Mouse (Mus musculus): Measurements from ENCODE around the gene AL732309.1. TPM values are rescaled to one million over a fixed set of nuclear protein-coding genes. Genes with fewer than 3 reads are reported as not detected.
A peak's percentile ranks its signal among the peaks of the same experiment; 100 is the strongest.

The AL732309.1 gene
- total and polyA plus RNA-seq, 3 experiments = 4.8 to 11.5 TPM; not detected in 1

DNA sequence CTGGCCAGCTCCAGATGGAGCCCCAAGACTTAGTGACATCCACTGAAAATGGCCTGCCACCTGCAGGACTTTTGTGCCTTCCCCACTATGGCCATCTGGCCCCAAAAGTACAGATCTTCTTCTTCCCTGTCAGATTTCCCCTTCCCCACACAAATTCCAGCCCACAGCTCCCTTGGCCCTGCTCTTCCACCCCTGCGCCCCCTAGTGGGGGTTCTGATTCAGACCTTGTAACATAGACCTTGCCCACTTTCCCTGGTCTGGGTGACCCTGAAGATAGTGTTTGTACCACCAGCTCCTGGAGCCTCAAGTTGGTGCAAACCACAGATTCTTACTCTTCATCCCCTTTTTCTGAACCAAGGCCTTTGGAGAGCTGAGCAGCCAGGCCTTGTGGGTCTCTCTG lies 46.2 kb upstream of the AL732309.1 start:
- Histone ChIP-seq H3K4me1 (ENCODE audit: control insufficient read depth in 1 of 2, insufficient read depth in 2 of 2, low read length in 2 of 2) (peaks cover 0 to 13% of the 10 kb centered on the region in 2 experiments; a peak in 2 of 4 replicates), H3K36me3 (ENCODE audit: control insufficient read depth in 1 of 2, insufficient read depth in 2 of 2, low read length in 2 of 2) (no peaks in the 10 kb centered on the region; a peak in 1 of 4 replicates), H3K4me3 (ENCODE audit: control insufficient read depth in 1 of 2, insufficient read depth in 1 of 2, low read depth in 2 of 2, low read length in 2 of 2) (no peak overlapping the region), H3K9ac (ENCODE audit: control insufficient read depth, low read depth, low read length, poor library complexity, severe bottlenecking) (no peak overlapping the region), H3K27me3 (ENCODE audit: control insufficient read depth in 1 of 2, insufficient read depth in 2 of 2, low read length in 2 of 2) (peaks cover 0 to 4% of the 10 kb centered on the region in 2 experiments; a peak in 2 of 4 replicates), H3K79me2 (ENCODE audit: control insufficient read depth, insufficient read depth, low read length, poor library complexity) (no peaks in the 10 kb centered on the region), H3K27ac (ENCODE audit: control insufficient read depth, low read depth, low read length) (no peak overlapping the region), H3K9me3 (replicated peaks; ENCODE audit: insufficient read depth, low read length) (no peaks in the 10 kb centered on the region)
- TF ChIP-seq KAT2A (conservative IDR thresholded peaks at IDR 0.05; ENCODE audit: low read depth, low read length) (no peak), JUND (IDR thresholded peaks at IDR 0.05; ENCODE audit: low read depth, low read length) (no peak), USF2 (IDR thresholded peaks at IDR 0.05; ENCODE audit: borderline replicate concordance in 1 of 2, insufficient read depth in 1 of 2, low read depth in 1 of 2, low read length in 2 of 2) (no peak), HCFC1 (IDR thresholded peaks at IDR 0.05; ENCODE audit: low read depth, low read length) (no peak), UBTF (IDR thresholded peaks at IDR 0.05; ENCODE audit: borderline replicate concordance, insufficient read depth, low read depth, low read length) (no peak), MAFK (IDR thresholded peaks at IDR 0.05; ENCODE audit: borderline replicate concordance, low read depth, low read length) (no peak), BHLHE40 (IDR thresholded peaks at IDR 0.05; ENCODE audit: borderline replicate concordance, low read depth, low read length) (no peak), USF1 (IDR thresholded peaks at IDR 0.05; ENCODE audit: low read depth, low read length) (no peak), ELF1 (IDR thresholded peaks at IDR 0.05; ENCODE audit: low read depth, low read length) (no peak), ZMIZ1 (IDR thresholded peaks at IDR 0.05; ENCODE audit: low read depth, low read length) (no peak), GABPA (IDR thresholded peaks at IDR 0.05; ENCODE audit: low read depth, low read length) (no peak), ZNF384 (IDR thresholded peaks at IDR 0.05; ENCODE audit: low read depth, low read length) (no peak), E2F4 (IDR thresholded peaks at IDR 0.05; ENCODE audit: borderline replicate concordance, low read depth, low read length) (no peak), MYC (IDR thresholded peaks at IDR 0.05; ENCODE audit: low read depth, low read length) (no peak), TCF12 (IDR thresholded peaks at IDR 0.05; ENCODE audit: low read depth, low read length) (no peak), SMC3 (IDR thresholded peaks at IDR 0.05; ENCODE audit: low read depth, low read length) (peak; percentile 88), CHD1 (IDR thresholded peaks at IDR 0.05; ENCODE audit: low read depth, low read length) (no peak), TBP (IDR thresholded peaks at IDR 0.05; ENCODE audit: low read depth, low read length) (no peak), POLR2A (IDR thresholded peaks at IDR 0.05; ENCODE audit: control insufficient read depth in 1 of 2, insufficient read depth in 1 of 2, low read depth in 1 of 2, low read length in 2 of 2, poor library complexity in 1 of 2) (no peak), MAX (IDR thresholded peaks at IDR 0.05; ENCODE audit: low read length) (no peak), SIN3A (IDR thresholded peaks at IDR 0.05; ENCODE audit: low read length) (peak; percentile 25), ZKSCAN1 (IDR thresholded peaks at IDR 0.05; ENCODE audit: low read depth, low read length) (no peak), CHD2 (IDR thresholded peaks at IDR 0.05; ENCODE audit: low read length) (no peak), ETS1 (IDR thresholded peaks at IDR 0.05; ENCODE audit: low read depth, low read length) (no peak), ZC3H11A (IDR thresholded peaks at IDR 0.05; ENCODE audit: low read depth, low read length) (peak; percentile 54), POLR2AphosphoS2 (IDR thresholded peaks at IDR 0.05; ENCODE audit: low read length) (no peak), CTCF (IDR thresholded peaks at IDR 0.05 in 2 of 3, conservative IDR thresholded peaks at IDR 0.05 in 1 of 3; ENCODE audit: control insufficient read depth in 1 of 3, insufficient read depth in 1 of 3, low read depth in 2 of 3, low read length in 3 of 3, poor library complexity in 1 of 3, severe bottlenecking in 1 of 3) (peak; percentile 90 to 95 (median 91)), RAD21 (IDR thresholded peaks at IDR 0.05; ENCODE audit: low read depth, low read length) (peak; percentile 51), EP300 (IDR thresholded peaks at IDR 0.05; ENCODE audit: low read depth in 1 of 2, low read length in 2 of 2) (no peak), GATA1 (IDR thresholded peaks at IDR 0.05; ENCODE audit: low read depth, low read length) (no peak), MXI1 (IDR thresholded peaks at IDR 0.05; ENCODE audit: low read depth, low read length) (no peak), RCOR1 (IDR thresholded peaks at IDR 0.05; ENCODE audit: low read depth, low read length) (no peak), POLR2AphosphoS5 (IDR thresholded peaks at IDR 0.05; ENCODE audit: borderline replicate concordance, low read depth, low read length) (no peak), TAL1 (IDR thresholded peaks at IDR 0.05; ENCODE audit: low read length) (no peak), NELFE (IDR thresholded peaks at IDR 0.05; ENCODE audit: low read depth, low read length) (no peak), NRF1 (IDR thresholded peaks at IDR 0.05; ENCODE audit: insufficient read depth, low read depth, low read length, poor library complexity, severe bottlenecking) (no peak), MAZ (IDR thresholded peaks at IDR 0.05; ENCODE audit: low read depth, low read length) (no peak), MEF2A (IDR thresholded peaks at IDR 0.05; ENCODE audit: extremely low read depth, insufficient replicate concordance, low read depth, low read length, poor library complexity, severe bottlenecking) (no peak), MYB (IDR thresholded peaks at IDR 0.05; ENCODE audit: low read depth, low read length) (no peak)
- DNase-seq (ENCODE audit: low read depth, low spot score) = peak; percentile 69
